Mouse (Mus musculus): ENCODE data around the gene Arrb1.
"Not testable (repeated sequence)": the region's sequence is repeated elsewhere in the genome, so short reads cannot be mapped to it uniquely, and the experiment has no call there.

The Arrb1 gene

GRCm38 (mm10) chr7:99534901-99535735 is at the start of gene Arrb1:
Gene Arrb1, plus strand, starts transcription at chr7:99535466.
- DNase-seq: peak; percentile 74 to 89

- DNase-seq: no peak
These were observed 45.6 kb upstream of the Arrb1 start for GRCm38 (mm10) chr7:99489708-99490107.

- DNase-seq: no peak
These were observed 36.1 kb upstream of the Arrb1 start for GRCm38 (mm10) chr7:99499128-99499527.

- DNase-seq: peak; percentile 86 to 94
These were observed 35.1 kb upstream of the Arrb1 start for GRCm38 (mm10) chr7:99500201-99500600.

GRCm38 (mm10) chr7:99500655-99501054 is 34.6 kb upstream of the Arrb1 start:
- no peak for DNase-seq

GRCm38 (mm10) chr7:99501148-99501547 is 34.1 kb upstream of the Arrb1 start:
- no peak for DNase-seq

- peak in 1 of 2 experiments; percentile 37 for DNase-seq
These were observed 30.7 kb upstream of the Arrb1 start for GRCm38 (mm10) chr7:99504556-99504955.

GRCm38 (mm10) chr7:99508187-99508586 is 27.1 kb upstream of the Arrb1 start:
- not testable (repeated sequence) for DNase-seq

- peak; percentile 70 to 83 for DNase-seq
These were observed 25.2 kb upstream of the Arrb1 start for GRCm38 (mm10) chr7:99510087-99510501.

GRCm38 (mm10) chr7:99516092-99516813 is 19.0 kb upstream of the Arrb1 start:
- DNase-seq: peak in 1 of 2 experiments; percentile 38

- DNase-seq: no peak
These were observed 18.5 kb upstream of the Arrb1 start for GRCm38 (mm10) chr7:99516814-99517157.

- DNase-seq: no peak
These were observed 16.2 kb upstream of the Arrb1 start for GRCm38 (mm10) chr7:99518954-99519644.

GRCm38 (mm10) chr7:99523121-99523520 is 12.1 kb upstream of the Arrb1 start:
- no peak for DNase-seq

- DNase-seq: peak; percentile 38 to 52
These were observed 11.4 kb upstream of the Arrb1 start for GRCm38 (mm10) chr7:99523837-99524236.

GRCm38 (mm10) chr7:99528547-99528946 is 6.7 kb upstream of the Arrb1 start:
- no peak for DNase-seq

- no peak for DNase-seq
These were observed 5.9 kb upstream of the Arrb1 start for GRCm38 (mm10) chr7:99529410-99529809.

- no peak for DNase-seq
These were observed 3.8 kb upstream of the Arrb1 start for GRCm38 (mm10) chr7:99531408-99531970.

GRCm38 (mm10) chr7:99532526-99532925 is 2.7 kb upstream of the Arrb1 start:
- no peak for DNase-seq

GRCm38 (mm10) chr7:99533600-99533999 is 1.7 kb upstream of the Arrb1 start:
- no peak for DNase-seq

- no peak for DNase-seq
These were observed 765 bp upstream of the Arrb1 start for GRCm38 (mm10) chr7:99534501-99534900.

GRCm38 (mm10) chr7:99535741-99536501 is 655 bp downstream of the Arrb1 start:
- peak in 1 of 2 experiments; percentile 44 for DNase-seq

- no peak for DNase-seq
These were observed 2.0 kb downstream of the Arrb1 start for GRCm38 (mm10) chr7:99537183-99537756.

All from kidney, postnatal 36 days (tissue).